Mouse (Mus musculus): Measurements from ENCODE around the gene Ispd. TPM values are rescaled to one million over a fixed set of nuclear protein-coding genes. Genes with fewer than 3 reads are reported as not detected.

Gene Ispd
- polyA plus RNA-seq, 1 experiment from 2014 or later = 7.4 TPM

DNA sequence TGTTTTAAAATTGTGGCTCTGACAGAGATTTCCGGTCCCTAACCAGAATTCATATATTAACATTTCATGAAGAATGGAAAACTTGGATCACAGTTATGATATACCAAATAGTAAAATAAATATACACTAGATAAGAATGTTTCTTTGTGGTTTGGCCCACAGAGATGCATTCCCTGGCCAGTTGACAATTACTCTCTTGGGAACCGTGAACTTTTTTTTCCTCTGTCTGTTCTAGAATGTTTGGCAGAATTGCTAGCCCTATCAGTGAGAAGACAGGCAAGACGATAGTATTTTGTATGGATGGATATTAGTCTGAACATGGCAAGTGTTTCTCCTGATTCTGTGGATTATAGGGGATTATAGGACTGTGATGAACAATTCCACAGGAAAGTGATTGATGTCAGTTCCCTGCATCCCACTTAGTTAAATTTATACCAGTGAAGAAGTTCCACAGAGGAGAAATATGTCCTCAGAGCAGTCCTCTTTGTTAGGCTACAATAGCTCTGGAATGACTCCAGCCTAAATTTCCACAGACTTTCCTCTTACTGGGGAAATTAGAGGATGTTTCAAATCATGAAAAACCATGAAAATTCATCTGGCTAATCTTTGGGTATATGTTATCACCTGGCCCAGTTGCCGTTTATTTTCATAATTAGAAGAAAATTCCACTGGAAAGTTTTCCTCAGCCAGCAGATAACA is 352.6 kb downstream of the Ispd start:
- H3K9ac ChIP-seq (replicated peaks; ENCODE audit: low read depth) = no peak overlapping the region
- H3K4me1 ChIP-seq (ENCODE audit: insufficient read depth, low read depth, low read length) = no peaks in the 10 kb centered on the region
- ATAC-seq = no peak
- no peak overlapping the region for H3K27ac ChIP-seq (ENCODE audit: low read length)
- H3K4me2 ChIP-seq (replicated peaks; ENCODE audit: low read depth, low read length) = no peak overlapping the region
- no peaks in the 10 kb centered on the region for H3K27me3 ChIP-seq (replicated peaks; ENCODE audit: insufficient read depth, low read length)
- H3K4me3 ChIP-seq (ENCODE audit: low read depth, low read length) = no peak overlapping the region
- no peaks in the 10 kb centered on the region for H3K9me3 ChIP-seq (ENCODE audit: low read length)
- 48% methylated on average over 4 of the region's 4 CpGs for WGBS
- H3K36me3 ChIP-seq (ENCODE audit: insufficient read depth, low read length) = no peaks in the 10 kb centered on the region
- TF ChIP-seq EP300 (IDR thresholded peaks at IDR 0.05) (no peak), CTCF (IDR thresholded peaks at IDR 0.05) (no peak)
- DNase-seq (ENCODE audit: low spot score) = peak; percentile 44

Other genes starting within 250 kb of the Ispd start
- gene Ankmy2, start 224.3 kb upstream of the Ispd start, polyA plus RNA-seq (2015; fragmentation: Nextera tagmentation; extraction: Ambion mirVana) = 21.4 and 24.1 TPM in 2 replicates
- gene Bzw2, start 223.4 kb upstream of the Ispd start, polyA plus RNA-seq (2015; fragmentation: Nextera tagmentation; extraction: Ambion mirVana) = 43.4 and 44.2 TPM in 2 replicates
- gene Lrrc72, start 128.1 kb upstream of the Ispd start, polyA plus RNA-seq (2015; fragmentation: Nextera tagmentation; extraction: Ambion mirVana) = not detected in 2 replicates
- 0.23 and 0.83 TPM in 2 replicates for gene Sostdc1, start 67.3 kb upstream of the Ispd start, polyA plus RNA-seq (2015; fragmentation: Nextera tagmentation; extraction: Ambion mirVana)
- gene D630036H23Rik, start 731 bp downstream of the Ispd start, polyA plus RNA-seq (2015; fragmentation: Nextera tagmentation; extraction: Ambion mirVana) = 3.6 and 3.8 TPM in 2 replicates

All from lung, postnatal 0 days (tissue).